Mouse (Mus musculus) hindbrain, embryonic 11.5 days (tissue): ENCODE measurements around the gene Retreg1. TPM values are rescaled to one million over a fixed set of nuclear protein-coding genes. Genes with fewer than 3 reads are reported as not detected.

ENCODE experiments used
- ATAC-seq: fragments of 200-750 bp; cut with Nextera tagmentation; 2 replicates; pipeline ENCODE4 v1.8.0; 2017; ENCODE audit warnings: mild to moderate bottlenecking, moderate TSS enrichment, moderate library complexity; ENCODE audit not compliant: low FRiP score
- DNase-seq: peaks from one replicate; pipeline ENCODE4 v3.0.0-alpha.2; 2015; ENCODE audit warnings: low spot score
- H3K27ac ChIP-seq: fragments of 300-500 bp; sonication (generic); 2 replicates; pipeline ENCODE4 v1.5.1; 2014; ENCODE audit warnings: mild to moderate bottlenecking, low read depth, low read length
- H3K27me3 ChIP-seq: fragments of 300-500 bp; sonication (generic); 2 replicates; pipeline ENCODE4 v1.6.1; 2014; ENCODE audit warnings: mild to moderate bottlenecking, low read length, moderate library complexity, mixed read lengths; ENCODE audit not compliant: control insufficient read depth, insufficient read depth
- H3K36me3 ChIP-seq: fragments of 300-500 bp; sonication (generic); 2 replicates; pipeline ENCODE4 v1.6.1; 2014; ENCODE audit warnings: mild to moderate bottlenecking, low read length, moderate library complexity, mixed read lengths; ENCODE audit not compliant: control insufficient read depth, insufficient read depth
- H3K4me1 ChIP-seq: fragments of 300-500 bp; sonication (generic); replicated peaks from 2 replicates; pipeline ENCODE4 v1.6.1; 2014; ENCODE audit warnings: low read length, mixed read lengths; ENCODE audit not compliant: control insufficient read depth, insufficient read depth
- H3K4me2 ChIP-seq: fragments of 300-500 bp; sonication (generic); replicated peaks from 2 replicates; pipeline ENCODE4 v1.6.1; 2014; ENCODE audit warnings: mild to moderate bottlenecking, low read depth, low read length
- H3K4me3 ChIP-seq: fragments of 300-500 bp; sonication (generic); 2 replicates; pipeline ENCODE4 v1.5.1; 2014; ENCODE audit warnings: low read depth, low read length
- H3K9ac ChIP-seq: fragments of 300-500 bp; sonication (generic); 2 replicates; pipeline ENCODE4 v1.6.1; 2014; ENCODE audit warnings: low read depth, low read length
- H3K9me3 ChIP-seq: fragments of 300-500 bp; sonication (generic); 2 replicates; pipeline ENCODE4 v1.6.1; 2016; ENCODE audit warnings: low read length; ENCODE audit not compliant: control insufficient read depth
- WGBS: fragments of 180-500 bp; shearing (Covaris S2); extraction: QIAGEN DNeasy Blood & Tissue Kit; methylation state at CpG from one replicate; pipeline ENCODE4 v1.1.7; 2014; 5-methylcytosine and 5-hydroxymethylcytosine counted together
- polyA plus RNA-seq: library from polyadenylated mRNA; unstranded; fragments of >200 nt; fragmentation: Nextera tagmentation; extraction: Ambion mirVana; gene quantifications from 2 replicates; pipeline ENCODE4 v1.2.1, GENCODE M21; 2014

The Retreg1 gene
- polyA plus RNA-seq, 1 experiment from 2014 or later: 4.6 TPM

GRCm38 (mm10) chr15:25880192-25880591, 37.2 kb downstream of the Retreg1 start:
- ATAC-seq (no peak), DNase-seq (no peak)
- no peak overlapping the region for H3K27ac ChIP-seq
- no peaks in the 10 kb centered on the region for H3K4me1 ChIP-seq
- no peaks in the 10 kb centered on the region for H3K9me3 ChIP-seq
- H3K27me3 ChIP-seq: no peaks in the 10 kb centered on the region
- H3K9ac ChIP-seq: no peak overlapping the region
- no peaks in the 10 kb centered on the region for H3K36me3 ChIP-seq
- 93% methylated on average over 5 of the region's 5 CpGs for WGBS
- no peak overlapping the region for H3K4me2 ChIP-seq
- no peak overlapping the region for H3K4me3 ChIP-seq

- no peaks in the 10 kb centered on the region for H3K4me1 ChIP-seq
- WGBS: 68% methylated on average over 4 of the region's 4 CpGs
- no peak overlapping the region for H3K9ac ChIP-seq
- H3K36me3 ChIP-seq: no peaks in the 10 kb centered on the region
- no peak overlapping the region for H3K4me2 ChIP-seq
- DNase-seq (no peak), ATAC-seq (no peak)
- no peak overlapping the region for H3K4me3 ChIP-seq
- no peaks in the 10 kb centered on the region for H3K27me3 ChIP-seq
- no peaks in the 10 kb centered on the region for H3K9me3 ChIP-seq
- H3K27ac ChIP-seq: no peak overlapping the region
Measured at GRCm38 (mm10) chr15:25882002-25882401, 39.0 kb downstream of the Retreg1 start.

- ATAC-seq (no peak), DNase-seq (no peak)
- H3K9me3 ChIP-seq: no peaks in the 10 kb centered on the region
- no peaks in the 10 kb centered on the region for H3K27me3 ChIP-seq
- H3K27ac ChIP-seq: no peak overlapping the region
- no peak overlapping the region for H3K9ac ChIP-seq
- no peaks in the 10 kb centered on the region for H3K4me1 ChIP-seq
- no peak overlapping the region for H3K4me3 ChIP-seq
- no peaks in the 10 kb centered on the region for H3K36me3 ChIP-seq
- 88% methylated on average over 14 of the region's 14 CpGs for WGBS
- no peak overlapping the region for H3K4me2 ChIP-seq
Measured at GRCm38 (mm10) chr15:25884416-25884958, 41.5 kb downstream of the Retreg1 start.

- Histone ChIP-seq H3K9me3 (no peaks in the 10 kb centered on the region), H3K4me3 (no peak overlapping the region), H3K9ac (no peak overlapping the region), H3K4me1 (no peaks in the 10 kb centered on the region), H3K27ac (no peak overlapping the region), H3K27me3 (no peaks in the 10 kb centered on the region), H3K4me2 (no peak overlapping the region), H3K36me3 (no peaks in the 10 kb centered on the region)
- ATAC-seq (no peak), DNase-seq (no peak)
- 89% methylated on average over 6 of the region's 6 CpGs for WGBS
Measured at GRCm38 (mm10) chr15:25886581-25887011, 43.6 kb downstream of the Retreg1 start.

- Histone ChIP-seq H3K27me3 (no peaks in the 10 kb centered on the region), H3K4me1 (no peaks in the 10 kb centered on the region), H3K9me3 (no peaks in the 10 kb centered on the region), H3K4me2 (no peak overlapping the region), H3K4me3 (no peak overlapping the region), H3K27ac (no peak overlapping the region), H3K36me3 (no peaks in the 10 kb centered on the region), H3K9ac (no peak overlapping the region)
- DNase-seq (no peak), ATAC-seq (no peak)
- 93% methylated on average over 5 of the region's 5 CpGs for WGBS
Measured at GRCm38 (mm10) chr15:25889927-25890326, 46.9 kb downstream of the Retreg1 start.

- no peaks in the 10 kb centered on the region for H3K4me1 ChIP-seq
- WGBS: 78% methylated on average over 11 of the region's 11 CpGs
- no peaks in the 10 kb centered on the region for H3K36me3 ChIP-seq
- no peak for ATAC-seq
- no peak overlapping the region for H3K9ac ChIP-seq
- H3K4me3 ChIP-seq: no peak overlapping the region
- no peaks in the 10 kb centered on the region for H3K27me3 ChIP-seq
- no peak overlapping the region for H3K4me2 ChIP-seq
- no peaks in the 10 kb centered on the region for H3K9me3 ChIP-seq
- no peak overlapping the region for H3K27ac ChIP-seq
- DNase-seq: no peak
Measured at GRCm38 (mm10) chr15:25891556-25891955, 48.6 kb downstream of the Retreg1 start.

GRCm38 (mm10) chr15:25893327-25893726, 50.3 kb downstream of the Retreg1 start:
- Histone ChIP-seq H3K27me3 (no peaks in the 10 kb centered on the region), H3K4me2 (no peak overlapping the region), H3K36me3 (no peaks in the 10 kb centered on the region), H3K9me3 (no peaks in the 10 kb centered on the region), H3K4me3 (no peak overlapping the region), H3K4me1 (no peaks in the 10 kb centered on the region), H3K9ac (no peak overlapping the region), H3K27ac (no peak overlapping the region)
- WGBS: 39% methylated on average over 2 of the region's 2 CpGs
- ATAC-seq: no peak
- DNase-seq: no peak

GRCm38 (mm10) chr15:25896783-25897182, 53.8 kb downstream of the Retreg1 start:
- no peaks in the 10 kb centered on the region for H3K36me3 ChIP-seq

GRCm38 (mm10) chr15:25897617-25898016, 54.6 kb downstream of the Retreg1 start:
- ATAC-seq: no peak
- no peaks in the 10 kb centered on the region for H3K9me3 ChIP-seq
- DNase-seq: no peak
- no peaks in the 10 kb centered on the region for H3K27me3 ChIP-seq
- no peaks in the 10 kb centered on the region for H3K36me3 ChIP-seq
- H3K9ac ChIP-seq: no peak overlapping the region
- H3K4me3 ChIP-seq: no peak overlapping the region
- no peak overlapping the region for H3K4me2 ChIP-seq
- 63% methylated on average over 12 of the region's 12 CpGs for WGBS
- H3K27ac ChIP-seq: no peak overlapping the region
- no peaks in the 10 kb centered on the region for H3K4me1 ChIP-seq

More at GRCm38 (mm10) chr15:25896783-25897182, 53.8 kb downstream of the Retreg1 start:
- H3K27me3 ChIP-seq: no peaks in the 10 kb centered on the region
- H3K4me3 ChIP-seq: no peak overlapping the region
- no peaks in the 10 kb centered on the region for H3K9me3 ChIP-seq
- H3K4me2 ChIP-seq: no peak overlapping the region
- ATAC-seq (no peak), DNase-seq (no peak)
- no peak overlapping the region for H3K27ac ChIP-seq
- no peak overlapping the region for H3K9ac ChIP-seq
- no peaks in the 10 kb centered on the region for H3K4me1 ChIP-seq
- 92% methylated on average over 4 of the region's 4 CpGs for WGBS
